Mouse (Mus musculus) neural tube, embryonic 11.5 days (tissue): ENCODE measurements at regions not wholly inside any gene's neighbourhood (a gene's known extent, or its start where the extent isn't known, plus 50 kb on each side); places are given as distances from the start of the nearest gene placed in this dataset.

Experiments used
- ATAC-seq: fragments of 200-750 bp; cut with Nextera tagmentation; 2 replicates; pipeline ENCODE4 v1.8.0; 2017; ENCODE audit warnings: moderate number of reproducible peaks, mild to moderate bottlenecking, moderate TSS enrichment, moderate library complexity; ENCODE audit not compliant: insufficient read depth, low FRiP score, low TSS enrichment
- DNase-seq: peaks from one replicate; pipeline ENCODE4 v3.0.0-alpha.2; 2015; ENCODE audit warnings: low spot score
- H3K27ac ChIP-seq: fragments of 300-500 bp; sonication (generic); 2 replicates; pipeline ENCODE4 v1.5.1; 2014; ENCODE audit warnings: low read depth, mild to moderate bottlenecking, low read length
- H3K27me3 ChIP-seq: fragments of 300-500 bp; sonication (generic); 2 replicates; pipeline ENCODE4 v1.6.1; 2014; ENCODE audit warnings: mild to moderate bottlenecking, low read length, mixed read lengths; ENCODE audit not compliant: control insufficient read depth, insufficient read depth
- H3K36me3 ChIP-seq: fragments of 300-500 bp; sonication (generic); 2 replicates; pipeline ENCODE4 v1.6.1; 2014; ENCODE audit warnings: mild to moderate bottlenecking, low read length, moderate library complexity, mixed read lengths; ENCODE audit not compliant: control insufficient read depth, insufficient read depth
- H3K4me1 ChIP-seq: fragments of 300-500 bp; sonication (generic); 2 replicates; pipeline ENCODE4 v1.6.1; 2014; ENCODE audit warnings: low read length, mixed read lengths; ENCODE audit not compliant: control insufficient read depth, insufficient read depth
- H3K4me2 ChIP-seq: fragments of 300-500 bp; sonication (generic); 2 replicates; pipeline ENCODE4 v1.6.1; 2014; ENCODE audit warnings: low read depth, mild to moderate bottlenecking, moderate library complexity
- H3K4me3 ChIP-seq: fragments of 300-500 bp; sonication (generic); 2 replicates; pipeline ENCODE4 v1.5.1; 2014; ENCODE audit warnings: low read depth, low read length
- H3K9ac ChIP-seq: fragments of 300-500 bp; sonication (generic); 2 replicates; pipeline ENCODE4 v1.6.1; 2014; ENCODE audit warnings: mild to moderate bottlenecking, low read length
- H3K9me3 ChIP-seq: fragments of 300-500 bp; sonication (generic); 2 replicates; pipeline ENCODE4 v1.6.1; 2016; ENCODE audit warnings: low read length; ENCODE audit not compliant: control insufficient read depth
- WGBS: fragments of 180-500 bp; shearing (Covaris S2); extraction: QIAGEN DNeasy Blood & Tissue Kit; methylation state at CpG from one replicate; pipeline ENCODE4 v1.1.7; 2014; 5-methylcytosine and 5-hydroxymethylcytosine counted together

DNA sequence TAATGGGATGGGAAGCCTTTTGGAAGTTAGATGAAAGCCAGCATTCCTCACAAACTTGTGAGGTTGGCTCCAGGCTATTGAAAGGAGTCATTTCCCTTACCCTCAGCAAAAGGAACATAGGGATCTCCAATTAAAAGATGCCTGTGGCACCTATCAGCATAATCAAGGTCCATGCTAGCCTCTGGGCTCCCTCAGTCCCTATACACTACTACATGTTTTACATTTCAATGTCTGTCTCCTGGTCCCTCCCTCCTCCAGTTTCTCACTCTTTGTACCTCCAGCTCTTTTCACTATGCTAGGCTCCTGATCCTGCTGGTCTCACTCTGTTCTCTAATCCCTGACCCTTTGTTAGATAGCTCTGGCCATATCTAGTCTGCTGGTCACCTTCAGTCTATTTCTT, 790.6 kb downstream of the Defb40 start:
- Histone ChIP-seq H3K9me3 (no peaks in the 10 kb centered on the region), H3K27me3 (no peaks in the 10 kb centered on the region), H3K27ac (no peak overlapping the region), H3K4me3 (no peak overlapping the region), H3K9ac (no peak overlapping the region), H3K4me2 (no peak overlapping the region), H3K4me1 (no peaks in the 10 kb centered on the region), H3K36me3 (no peaks in the 10 kb centered on the region)
- no peak for ATAC-seq
- no peak for DNase-seq

DNA sequence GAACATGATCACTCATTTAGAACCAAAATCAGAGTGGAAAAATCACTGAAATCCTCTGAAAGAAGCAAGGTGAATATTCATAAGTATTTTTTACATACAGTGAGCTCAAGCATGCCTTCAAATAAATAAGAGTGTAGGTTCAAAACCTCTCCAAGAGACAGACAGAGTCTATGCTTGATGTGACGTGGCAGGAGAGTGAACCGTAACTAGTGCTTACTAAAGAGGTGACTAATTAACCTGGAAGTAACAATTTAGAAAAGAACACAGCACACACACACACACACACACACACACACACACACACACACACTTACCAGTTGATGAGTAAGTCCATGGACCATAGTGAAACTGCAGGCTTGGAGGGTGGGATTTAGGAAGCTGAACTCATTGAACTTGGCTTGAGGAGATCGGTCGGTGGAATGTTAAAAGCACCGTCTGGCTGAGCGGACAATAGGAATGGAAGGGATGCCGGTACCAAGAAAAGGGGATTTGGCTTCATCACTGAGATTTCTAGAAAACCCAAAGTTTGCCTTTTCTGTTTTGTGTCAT, 802.4 kb downstream of the Defb40 start:
- no peaks in the 10 kb centered on the region for H3K9me3 ChIP-seq

GRCm38 (mm10) chr8:18158619-18159018, 819.4 kb downstream of the Defb40 start:
- DNase-seq (no peak), ATAC-seq (no peak)
- Histone ChIP-seq H3K4me2 (no peak overlapping the region), H3K9ac (no peak overlapping the region), H3K27me3 (no peaks in the 10 kb centered on the region), H3K4me1 (no peaks in the 10 kb centered on the region), H3K36me3 (no peaks in the 10 kb centered on the region), H3K27ac (no peak overlapping the region), H3K9me3 (no peaks in the 10 kb centered on the region), H3K4me3 (no peak overlapping the region)
- WGBS, result 36% methylated on average over 6 of the region's 6 CpGs

More for the DNA sequence above, 802.4 kb downstream of the Defb40 start:
- H3K4me3 ChIP-seq, result no peak overlapping the region
- no peak for DNase-seq
- no peaks in the 10 kb centered on the region for H3K4me1 ChIP-seq
- no peak overlapping the region for H3K4me2 ChIP-seq
- no peaks in the 10 kb centered on the region for H3K27me3 ChIP-seq
- ATAC-seq, result no peak
- no peak overlapping the region for H3K27ac ChIP-seq
- no peaks in the 10 kb centered on the region for H3K36me3 ChIP-seq
- H3K9ac ChIP-seq, result no peak overlapping the region
- 93% methylated on average over 7 of the region's 7 CpGs for WGBS

DNA sequence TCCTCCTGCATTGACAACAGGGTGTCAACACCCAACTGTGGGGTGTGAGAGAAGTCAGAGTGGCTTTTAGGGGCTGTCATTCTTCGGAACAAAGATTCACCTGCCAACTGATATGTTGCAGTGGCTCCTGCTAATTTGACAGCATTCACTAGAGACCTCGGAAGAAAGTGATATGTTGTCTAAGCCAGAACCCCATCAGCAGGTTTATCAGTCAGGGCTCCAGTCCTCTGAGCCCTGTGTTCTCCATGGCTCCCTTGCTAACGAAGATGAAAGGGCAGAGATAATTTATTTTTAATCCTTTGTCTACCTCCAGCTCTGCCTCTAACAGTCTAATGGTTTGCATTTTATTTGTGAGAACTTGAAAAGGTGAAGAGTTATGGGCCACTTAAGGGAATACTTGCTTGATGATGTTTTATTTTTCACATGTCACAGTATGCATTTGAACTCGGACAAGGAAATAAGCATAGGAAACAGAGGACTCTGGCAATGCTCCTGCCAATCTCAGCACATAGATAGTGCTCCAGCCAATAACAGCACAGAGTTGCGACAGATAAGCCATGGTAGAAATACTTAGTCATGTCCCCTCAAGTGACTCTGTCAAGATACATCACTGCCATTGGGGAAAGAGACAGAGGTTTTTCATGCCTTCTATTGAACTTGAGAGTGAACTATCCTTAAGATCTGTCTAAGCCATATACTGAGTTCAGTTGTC, 862.6 kb downstream of the Defb40 start:
- Histone ChIP-seq H3K27ac (no peak overlapping the region), H3K4me3 (no peak overlapping the region), H3K27me3 (no peaks in the 10 kb centered on the region), H3K9ac (no peak overlapping the region), H3K4me1 (no peaks in the 10 kb centered on the region), H3K4me2 (no peak overlapping the region), H3K36me3 (no peaks in the 10 kb centered on the region), H3K9me3 (no peaks in the 10 kb centered on the region)
- DNase-seq (no peak), ATAC-seq (no peak)
- WGBS, result 78% methylated on average over 5 of the region's 5 CpGs

DNA sequence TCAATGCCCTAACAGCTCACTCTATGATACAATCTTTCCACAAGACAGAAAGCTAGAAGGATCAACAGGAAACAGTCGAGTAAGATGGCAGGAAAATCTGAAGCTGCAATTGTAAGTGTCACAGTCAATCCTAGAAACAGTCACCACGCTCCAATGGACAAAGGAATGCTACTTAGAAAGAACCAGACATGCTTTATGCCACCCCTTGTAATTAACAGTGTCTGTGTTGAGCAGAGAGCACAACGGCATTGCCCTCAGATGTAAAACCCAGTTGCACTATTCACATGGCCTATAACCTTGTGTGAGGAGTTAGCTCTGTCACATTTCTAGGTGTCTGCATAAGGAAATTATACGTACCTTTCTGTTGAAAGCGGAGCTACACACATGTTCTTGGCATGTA, 864.8 kb downstream of the Defb40 start:
- Histone ChIP-seq H3K9ac (no peak overlapping the region), H3K36me3 (no peaks in the 10 kb centered on the region), H3K4me2 (no peak overlapping the region), H3K4me1 (no peaks in the 10 kb centered on the region), H3K27ac (no peak overlapping the region), H3K9me3 (no peaks in the 10 kb centered on the region), H3K27me3 (no peaks in the 10 kb centered on the region), H3K4me3 (no peak overlapping the region)
- DNase-seq (no peak), ATAC-seq (no peak)
- WGBS, result 72% methylated on average over 5 of the region's 5 CpGs

DNA sequence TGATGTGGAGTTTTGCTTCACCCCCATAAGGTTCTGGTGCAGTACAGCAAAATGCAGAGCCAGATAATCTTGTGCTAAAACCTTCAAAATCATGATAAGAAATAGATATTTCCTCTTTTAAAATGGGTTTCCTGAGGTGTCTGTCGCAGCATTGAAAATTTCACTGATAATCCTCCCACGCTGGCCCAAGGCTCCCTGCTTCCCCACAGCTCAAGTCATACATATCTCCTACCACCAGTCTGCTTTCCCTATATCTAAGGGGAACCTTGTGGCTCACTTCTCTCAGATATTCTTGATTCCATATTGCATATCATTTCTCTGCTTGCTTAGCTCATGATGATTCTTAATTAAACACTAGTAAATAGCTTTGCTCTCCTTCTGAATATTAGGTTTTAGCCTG, 868.6 kb downstream of the Defb40 start:
- Histone ChIP-seq H3K4me3 (no peak overlapping the region), H3K9ac (no peak overlapping the region), H3K27me3 (no peaks in the 10 kb centered on the region), H3K9me3 (no peaks in the 10 kb centered on the region), H3K4me2 (no peak overlapping the region), H3K4me1 (no peaks in the 10 kb centered on the region), H3K36me3 (no peaks in the 10 kb centered on the region), H3K27ac (no peak overlapping the region)
- WGBS, result 93% methylated on average over 2 of the region's 2 CpGs
- ATAC-seq (no peak), DNase-seq (no peak)

- Histone ChIP-seq H3K27me3 (no peaks in the 10 kb centered on the region), H3K9me3 (no peaks in the 10 kb centered on the region), H3K9ac (no peak overlapping the region), H3K27ac (no peak overlapping the region), H3K4me3 (no peak overlapping the region), H3K4me1 (no peaks in the 10 kb centered on the region), H3K36me3 (no peaks in the 10 kb centered on the region), H3K4me2 (no peak overlapping the region)
- DNase-seq (no peak), ATAC-seq (no peak)
- WGBS, result 49% methylated on average over 2 of the region's 2 CpGs
These were observed 871.2 kb downstream of the Defb40 start for GRCm38 (mm10) chr8:18106827-18107226.

DNA sequence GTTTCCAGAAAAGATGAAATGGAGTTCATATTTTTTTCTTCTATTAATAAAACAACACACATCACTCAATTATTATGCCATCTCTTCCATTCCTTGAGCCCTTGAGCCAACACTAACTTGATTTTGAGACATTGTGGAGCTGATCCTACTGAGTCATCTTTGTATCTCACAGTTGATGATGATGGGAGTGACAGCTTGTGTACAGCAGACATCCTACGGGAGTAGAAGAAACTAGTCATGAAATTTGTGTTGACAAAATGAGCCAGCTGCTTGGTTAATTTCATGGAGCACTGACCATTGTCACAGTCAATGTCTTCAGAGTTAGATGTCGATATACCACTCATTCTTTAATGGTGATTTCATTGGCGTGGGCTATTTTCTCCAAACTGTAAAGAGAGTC, 912.6 kb downstream of the Defb40 start:
- Histone ChIP-seq H3K9me3 (no peaks in the 10 kb centered on the region), H3K27ac (no peak overlapping the region), H3K4me3 (no peak overlapping the region), H3K36me3 (no peaks in the 10 kb centered on the region), H3K27me3 (no peaks in the 10 kb centered on the region), H3K4me2 (no peak overlapping the region), H3K9ac (no peak overlapping the region), H3K4me1 (no peaks in the 10 kb centered on the region)
- DNase-seq (no peak), ATAC-seq (no peak)
- 89% methylated on average over 3 of the region's 3 CpGs for WGBS

- 84% methylated on average over 2 of the region's 2 CpGs for WGBS
- Histone ChIP-seq H3K27ac (no peak overlapping the region), H3K4me3 (no peak overlapping the region), H3K36me3 (no peaks in the 10 kb centered on the region), H3K27me3 (no peaks in the 10 kb centered on the region), H3K4me2 (no peak overlapping the region), H3K9ac (no peak overlapping the region), H3K4me1 (no peaks in the 10 kb centered on the region), H3K9me3 (no peaks in the 10 kb centered on the region)
- DNase-seq (no peak), ATAC-seq (no peak)
These were observed 918.5 kb downstream of the Defb40 start for GRCm38 (mm10) chr8:18059526-18059925.
